Mouse (Mus musculus) intestine, embryonic 15.5 days (tissue): Measurements from ENCODE around the gene Krt39. TPM values are rescaled to one million over a fixed set of nuclear protein-coding genes. Genes with fewer than 3 reads are reported as not detected.

Experiments
- ATAC-seq: fragments of 200-750 bp; cut with Nextera tagmentation; 2 replicates; pipeline ENCODE4 v1.8.0; 2017; ENCODE audit warnings: moderate TSS enrichment, moderate library complexity
- H3K27ac ChIP-seq: fragments of 300-500 bp; sonication (generic); 2 replicates; pipeline ENCODE4 v1.5.1; 2015; ENCODE audit warnings: mild to moderate bottlenecking, inconsistent platforms
- H3K27me3 ChIP-seq: fragments of 300-500 bp; sonication (generic); replicated peaks from 2 replicates; pipeline ENCODE4 v1.6.1; 2015; ENCODE audit warnings: inconsistent platforms
- H3K36me3 ChIP-seq: fragments of 300-500 bp; sonication (generic); 2 replicates; pipeline ENCODE4 v1.6.1; 2015; ENCODE audit warnings: inconsistent platforms
- H3K4me1 ChIP-seq: fragments of 300-500 bp; sonication (generic); replicated peaks from 2 replicates; pipeline ENCODE4 v1.6.1; 2015; ENCODE audit warnings: inconsistent platforms
- H3K4me2 ChIP-seq: fragments of 300-500 bp; sonication (generic); replicated peaks from 2 replicates; pipeline ENCODE4 v1.6.1; 2015; ENCODE audit warnings: mild to moderate bottlenecking, inconsistent platforms
- H3K4me3 ChIP-seq: fragments of 300-500 bp; sonication (generic); replicated peaks from 2 replicates; pipeline ENCODE4 v1.5.1; 2015; ENCODE audit warnings: inconsistent platforms
- H3K9ac ChIP-seq: fragments of 300-500 bp; sonication (generic); 2 replicates; pipeline ENCODE4 v1.6.1; 2015; ENCODE audit warnings: inconsistent platforms
- H3K9me3 ChIP-seq: fragments of 300-500 bp; sonication (generic); 2 replicates; pipeline ENCODE4 v1.6.1; 2016; ENCODE audit warnings: inconsistent platforms
- WGBS: fragments of 180-500 bp; shearing (Covaris S2); methylation state at CpG from one replicate; pipeline ENCODE4 v1.1.7; 2015; 5-methylcytosine and 5-hydroxymethylcytosine counted together
- polyA plus RNA-seq: library from polyadenylated mRNA; unstranded; fragments of >200 nt; fragmentation: Nextera tagmentation; extraction: Ambion mirVana; gene quantifications from 2 replicates; pipeline ENCODE4 v1.2.1, GENCODE M21; 2015

Krt39 gene
- polyA plus RNA-seq, 1 experiment from 2014 or later: not detected

DNA sequence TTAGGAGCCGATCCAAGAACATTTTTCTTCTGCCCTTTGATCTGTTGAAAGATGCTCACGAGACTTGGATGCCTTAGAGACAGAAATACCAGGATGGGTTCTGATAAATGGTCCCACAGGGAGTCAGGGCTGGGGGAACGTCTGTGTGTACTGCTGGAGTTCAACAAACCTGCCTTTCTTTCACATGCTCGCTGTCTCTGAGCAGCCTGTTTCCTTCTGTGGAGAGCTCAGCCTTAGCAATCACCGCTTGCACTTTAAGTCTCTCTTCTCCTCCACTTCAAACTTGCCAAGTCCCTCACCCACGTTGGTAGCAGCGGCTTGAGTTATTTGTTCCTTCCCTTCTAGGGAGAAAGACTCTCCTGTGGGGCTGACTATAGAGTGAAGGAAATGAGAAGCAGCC, 54.8 kb downstream of the Krt39 start:
- WGBS: 21% methylated on average over 7 of the region's 7 CpGs
- H3K4me2 ChIP-seq: no peak overlapping the region
- H3K9me3 ChIP-seq: no peaks in the 10 kb centered on the region
- no peak overlapping the region for H3K27ac ChIP-seq
- no peaks in the 10 kb centered on the region for H3K36me3 ChIP-seq
- H3K4me1 ChIP-seq: 0 out of 2 replicates have a peak, but pooled peaks cover 5% of the 10 kb centered on the region
- H3K27me3 ChIP-seq: no peaks in the 10 kb centered on the region
- no peak overlapping the region for H3K4me3 ChIP-seq
- ATAC-seq: no peak
- H3K9ac ChIP-seq: no peak overlapping the region

DNA sequence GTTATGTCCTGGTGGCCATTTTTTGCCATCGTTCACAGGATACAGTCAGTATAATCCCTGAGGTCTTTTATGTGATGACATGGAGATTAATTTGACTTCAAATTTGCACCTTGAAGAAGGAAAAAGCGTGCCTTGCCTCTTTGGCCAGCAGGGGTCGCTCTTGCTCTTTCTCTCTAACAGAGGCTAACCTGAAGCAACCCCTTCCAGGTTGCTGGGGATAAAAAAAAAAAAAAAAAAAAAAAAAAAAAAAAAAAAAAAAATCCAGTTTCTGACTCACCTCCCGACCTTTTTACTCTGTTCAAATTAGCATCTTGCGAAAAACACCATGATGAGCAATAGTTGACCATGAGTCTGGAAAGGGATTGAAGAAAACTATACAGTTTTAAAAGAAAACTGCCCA, 56.3 kb downstream of the Krt39 start:
- no peaks in the 10 kb centered on the region for H3K9me3 ChIP-seq
- H3K27me3 ChIP-seq: no peaks in the 10 kb centered on the region
- H3K36me3 ChIP-seq: no peaks in the 10 kb centered on the region
- H3K4me1 ChIP-seq: 0 out of 2 replicates have a peak, but pooled peaks cover 5% of the 10 kb centered on the region
- WGBS: 2% methylated on average over 5 of the region's 5 CpGs
- H3K4me2 ChIP-seq: no peak overlapping the region
- H3K4me3 ChIP-seq: no peak overlapping the region
- no peak for ATAC-seq
- H3K27ac ChIP-seq: no peak overlapping the region
- no peak overlapping the region for H3K9ac ChIP-seq

Other genes starting within 250 kb of the Krt39 start
- gene Krt24, start 236.1 kb downstream of the Krt39 start, polyA plus RNA-seq: 0.11 and 0.15 TPM in 2 replicates
- gene Krt25, start 198.4 kb downstream of the Krt39 start, polyA plus RNA-seq: not detected in 2 replicates
- gene Krt26, start 183.4 kb downstream of the Krt39 start, polyA plus RNA-seq: 0.11 TPM in 1 of 2 replicates, not detected in the other
- not detected in 2 replicates for gene Krt27, start 170.2 kb downstream of the Krt39 start, polyA plus RNA-seq
- 0.09 TPM in 1 of 2 replicates, not detected in the other for gene Krt28, start 146.4 kb downstream of the Krt39 start, polyA plus RNA-seq
- gene Krt10, start 132.0 kb downstream of the Krt39 start, polyA plus RNA-seq: 18.3 and 21.2 TPM in 2 replicates
- not detected in 2 replicates for gene Krt12, start 99.1 kb downstream of the Krt39 start, polyA plus RNA-seq
- gene Krt20, start 83.2 kb downstream of the Krt39 start, polyA plus RNA-seq: 64.3 and 72.9 TPM in 2 replicates
- gene Krt23, start 28.2 kb downstream of the Krt39 start, polyA plus RNA-seq: 12.2 and 13.1 TPM in 2 replicates
- not detected in 2 replicates for gene Krt40, start 21.8 kb upstream of the Krt39 start, polyA plus RNA-seq
- gene Krtap3-3, start 29.5 kb upstream of the Krt39 start, polyA plus RNA-seq: not detected in 2 replicates
- not detected in 2 replicates for gene Krtap3-2, start 35.5 kb upstream of the Krt39 start, polyA plus RNA-seq
- gene Gm11939, start 38.1 kb upstream of the Krt39 start, polyA plus RNA-seq: not detected in 2 replicates
- 0.30 TPM in 1 of 2 replicates, not detected in the other for gene Krtap3-1, start 45.3 kb upstream of the Krt39 start, polyA plus RNA-seq
- not detected in 2 replicates for gene Krtap1-5, start 59.7 kb upstream of the Krt39 start, polyA plus RNA-seq
- not detected in 2 replicates for gene Krtap1-4, start 62.3 kb upstream of the Krt39 start, polyA plus RNA-seq
- gene Krtap1-3, start 70.0 kb upstream of the Krt39 start, polyA plus RNA-seq: not detected in 2 replicates
- not detected in 2 replicates for gene Krtap9-3, start 76.8 kb upstream of the Krt39 start, polyA plus RNA-seq
- gene Gm11938, start 82.0 kb upstream of the Krt39 start, polyA plus RNA-seq: not detected in 2 replicates
- gene Gm11937, start 88.9 kb upstream of the Krt39 start, polyA plus RNA-seq: not detected in 2 replicates
- gene Krtap2-4, start 93.5 kb upstream of the Krt39 start, polyA plus RNA-seq: not detected in 2 replicates
- not detected in 2 replicates for gene Gm11562, start 99.1 kb upstream of the Krt39 start, polyA plus RNA-seq
- not detected in 2 replicates for gene Krtap4-1, start 106.9 kb upstream of the Krt39 start, polyA plus RNA-seq
- not detected in 2 replicates for gene Krtap4-2, start 113.7 kb upstream of the Krt39 start, polyA plus RNA-seq
- gene Krtap4-7, start 122.8 kb upstream of the Krt39 start, polyA plus RNA-seq: not detected in 2 replicates
- gene Gm11555, start 128.9 kb upstream of the Krt39 start, polyA plus RNA-seq: not detected in 2 replicates
- gene Gm11563, start 137.6 kb upstream of the Krt39 start, polyA plus RNA-seq: not detected in 2 replicates
- gene Krtap4-6, start 144.6 kb upstream of the Krt39 start, polyA plus RNA-seq: not detected in 2 replicates
- not detected in 2 replicates for gene Gm14190, start 169.4 kb upstream of the Krt39 start, polyA plus RNA-seq
- gene Gm14180, start 213.0 kb upstream of the Krt39 start, polyA plus RNA-seq: not detected in 2 replicates